Mouse (Mus musculus) MEL (cell line): ENCODE results near the gene Sv2b. TPM values are rescaled to one million over a fixed set of nuclear protein-coding genes. Genes with fewer than 3 reads are reported as not detected.

Experiments used
- DNase-seq: peaks from one replicate; pipeline ENCODE4 v3.0.0; 2011; ENCODE audit warnings: low read depth, low spot score
- H3K27ac ChIP-seq: 2 replicates; pipeline ENCODE4 v1.5.1; 2012; ENCODE audit warnings: low read depth, mild to moderate bottlenecking, control low read depth, low read length, moderate library complexity; ENCODE audit not compliant: control insufficient read depth
- H3K27me3 ChIP-seq, 2 experiments: fragments of 150-350 bp in 1 of 2; sonication (generic) in 1 of 2; 2 replicates each; pipeline ENCODE4 v1.6.1; 2012; ENCODE audit warnings: low read length in 2 of 2, mild to moderate bottlenecking in 2 of 2, improper control_type of control experiment in 1 of 2, moderate library complexity in 1 of 2; ENCODE audit not compliant: insufficient read depth in 2 of 2, control insufficient read depth in 1 of 2
- H3K36me3 ChIP-seq, 2 experiments: 2 replicates each; pipeline ENCODE4 v1.6.1; 2012 to 2014; ENCODE audit warnings: low read length in 2 of 2, improper control_type of control experiment in 1 of 2, inconsistent platforms in 1 of 2, mild to moderate bottlenecking in 1 of 2; ENCODE audit not compliant: insufficient read depth in 2 of 2, control insufficient read depth in 1 of 2
- H3K4me1 ChIP-seq, 2 experiments: fragments of 150-350 bp in 1 of 2; sonication (generic) in 1 of 2; 2 replicates each; pipeline ENCODE4 v1.6.1; 2012; ENCODE audit warnings: low read length in 2 of 2, improper control_type of control experiment in 1 of 2, mild to moderate bottlenecking in 1 of 2; ENCODE audit not compliant: insufficient read depth in 2 of 2, control insufficient read depth in 1 of 2
- H3K4me3 ChIP-seq, 2 experiments: fragments of 150-350 bp in 1 of 2; sonication (generic) in 1 of 2; 2 replicates each; pipeline ENCODE4 v1.5.1; 2012; ENCODE audit warnings: low read depth in 2 of 2, low read length in 2 of 2, mild to moderate bottlenecking in 2 of 2, moderate library complexity in 2 of 2, control low read depth in 1 of 2, improper control_type of control experiment in 1 of 2; ENCODE audit not compliant: control insufficient read depth in 1 of 2, insufficient read depth in 1 of 2
- H3K79me2 ChIP-seq: 2 replicates; pipeline ENCODE4 v1.6.1; 2012; ENCODE audit warnings: mild to moderate bottlenecking, low read length, moderate library complexity; ENCODE audit not compliant: control insufficient read depth, poor library complexity, insufficient read depth
- H3K9ac ChIP-seq: 2 replicates; pipeline ENCODE4 v1.6.1; 2012; ENCODE audit warnings: low read depth, mild to moderate bottlenecking, control low read depth, low read length, moderate library complexity; ENCODE audit not compliant: control insufficient read depth, poor library complexity, severe bottlenecking
- H3K9me3 ChIP-seq: fragments of 150-350 bp; sonication (generic); replicated peaks from 2 replicates; pipeline ENCODE4 v1.6.1; 2012; ENCODE audit warnings: mild to moderate bottlenecking, low read length, improper control_type of control experiment, moderate library complexity; ENCODE audit not compliant: insufficient read depth
- CHD1 ChIP-seq: IDR thresholded peaks from 2 replicates; pipeline ENCODE4 v1.6.1; 2012; ENCODE audit warnings: low read depth, mild to moderate bottlenecking, inconsistent platforms, low read length, improper control_type of control experiment
- CTCF ChIP-seq, 3 experiments: IDR thresholded peaks in 2 of 3; conservative IDR thresholded peaks in 1 of 3; 2 replicates each; pipeline ENCODE4 v1.5.1; 2011 to 2012; ENCODE audit warnings: low read length in 3 of 3, low read depth in 2 of 3, mild to moderate bottlenecking in 2 of 3, improper control_type of control experiment in 1 of 3, inconsistent platforms in 1 of 3, mixed read lengths in 1 of 3, moderate library complexity in 1 of 3; ENCODE audit not compliant: control insufficient read depth in 1 of 3, insufficient read depth in 1 of 3, poor library complexity in 1 of 3, severe bottlenecking in 1 of 3
- EP300 ChIP-seq, 2 experiments: IDR thresholded peaks; 2 replicates each; pipeline ENCODE4 v1.6.1; 2011; ENCODE audit warnings: improper control_type of control experiment in 2 of 2, low read length in 2 of 2, low read depth in 1 of 2, mild to moderate bottlenecking in 1 of 2
- GABPA ChIP-seq: IDR thresholded peaks from 2 replicates; pipeline ENCODE4 v1.6.1; 2012; ENCODE audit warnings: low read depth, mild to moderate bottlenecking, inconsistent platforms, low read length, improper control_type of control experiment, moderate library complexity
- JUND ChIP-seq: IDR thresholded peaks from 2 replicates; pipeline ENCODE4 v1.6.1; 2011; ENCODE audit warnings: low read depth, mild to moderate bottlenecking, improper control_type of control experiment, low read length
- MAX ChIP-seq: IDR thresholded peaks from 2 replicates; pipeline ENCODE4 v1.6.1; 2011; ENCODE audit warnings: low read length, improper control_type of control experiment
- MAZ ChIP-seq: IDR thresholded peaks from 2 replicates; pipeline ENCODE4 v1.6.1; 2012; ENCODE audit warnings: low read depth, mild to moderate bottlenecking, inconsistent platforms, low read length, improper control_type of control experiment
- MEF2A ChIP-seq: IDR thresholded peaks from 2 replicates; pipeline ENCODE4 v1.6.1; 2014; ENCODE audit warnings: low read depth, mild to moderate bottlenecking, inconsistent platforms, low read length, improper control_type of control experiment; ENCODE audit not compliant: poor library complexity, insufficient replicate concordance, severe bottlenecking; ENCODE audit errors: extremely low read depth
- MXI1 ChIP-seq: IDR thresholded peaks from 2 replicates; pipeline ENCODE4 v1.6.1; 2011; ENCODE audit warnings: mild to moderate bottlenecking, low read depth, low read length, improper control_type of control experiment
- MYB ChIP-seq: IDR thresholded peaks from 2 replicates; pipeline ENCODE4 v1.6.1; 2011; ENCODE audit warnings: mild to moderate bottlenecking, low read depth, low read length, improper control_type of control experiment
- MYC ChIP-seq: IDR thresholded peaks from 2 replicates; pipeline ENCODE4 v1.6.1; 2011; ENCODE audit warnings: low read depth, mild to moderate bottlenecking, low read length, improper control_type of control experiment, moderate library complexity
- NRF1 ChIP-seq: IDR thresholded peaks from 2 replicates; pipeline ENCODE4 v1.6.1; 2014; ENCODE audit warnings: low read depth, mild to moderate bottlenecking, inconsistent platforms, low read length, improper control_type of control experiment, moderate library complexity; ENCODE audit not compliant: poor library complexity, insufficient read depth, severe bottlenecking
- POLR2A ChIP-seq, 2 experiments: IDR thresholded peaks; 2 replicates each; pipeline ENCODE4 v1.6.1; 2011 to 2012; ENCODE audit warnings: low read length in 2 of 2, mild to moderate bottlenecking in 2 of 2, control low read depth in 1 of 2, improper control_type of control experiment in 1 of 2, low read depth in 1 of 2, moderate library complexity in 1 of 2; ENCODE audit not compliant: control insufficient read depth in 1 of 2, insufficient read depth in 1 of 2, poor library complexity in 1 of 2
- POLR2AphosphoS5 ChIP-seq: IDR thresholded peaks from 2 replicates; pipeline ENCODE4 v1.6.1; 2012; ENCODE audit warnings: low read depth, borderline replicate concordance, mild to moderate bottlenecking, inconsistent platforms, low read length, moderate library complexity, mixed read lengths
- RAD21 ChIP-seq: IDR thresholded peaks from 2 replicates; pipeline ENCODE4 v1.6.1; 2011; ENCODE audit warnings: mild to moderate bottlenecking, low read depth, low read length, improper control_type of control experiment
- SIN3A ChIP-seq: IDR thresholded peaks from 2 replicates; pipeline ENCODE4 v1.6.1; 2012; ENCODE audit warnings: low read length, improper control_type of control experiment, inconsistent platforms
- SMC3 ChIP-seq: IDR thresholded peaks from 2 replicates; pipeline ENCODE4 v1.6.1; 2011; ENCODE audit warnings: low read depth, low read length, improper control_type of control experiment
- TAL1 ChIP-seq: IDR thresholded peaks from 2 replicates; pipeline ENCODE4 v1.6.1; 2012; ENCODE audit warnings: mild to moderate bottlenecking, inconsistent platforms, low read length, moderate library complexity, mixed read lengths
- TCF12 ChIP-seq: IDR thresholded peaks from 2 replicates; pipeline ENCODE4 v1.6.1; 2014; ENCODE audit warnings: low read depth, mild to moderate bottlenecking, inconsistent platforms, low read length, improper control_type of control experiment, moderate library complexity
- USF1 ChIP-seq: IDR thresholded peaks from 2 replicates; pipeline ENCODE4 v1.6.1; 2014; ENCODE audit warnings: low read depth, mild to moderate bottlenecking, inconsistent platforms, low read length, improper control_type of control experiment, moderate library complexity
- USF2 ChIP-seq, 2 experiments: IDR thresholded peaks; 2 replicates each; pipeline ENCODE4 v1.6.1; 2011 to 2012; ENCODE audit warnings: improper control_type of control experiment in 2 of 2, low read length in 2 of 2, borderline replicate concordance in 1 of 2, inconsistent platforms in 1 of 2, low read depth in 1 of 2, mild to moderate bottlenecking in 1 of 2; ENCODE audit not compliant: insufficient read depth in 1 of 2
- ZC3H11A ChIP-seq: IDR thresholded peaks from 2 replicates; pipeline ENCODE4 v1.6.1; 2012; ENCODE audit warnings: low read depth, mild to moderate bottlenecking, inconsistent platforms, low read length, improper control_type of control experiment
- ZKSCAN1 ChIP-seq: IDR thresholded peaks from 2 replicates; pipeline ENCODE4 v1.6.1; 2012; ENCODE audit warnings: low read depth, mild to moderate bottlenecking, inconsistent platforms, low read length, improper control_type of control experiment, moderate library complexity
- ZMIZ1 ChIP-seq: IDR thresholded peaks from 2 replicates; pipeline ENCODE4 v1.6.1; 2012; ENCODE audit warnings: low read depth, mild to moderate bottlenecking, inconsistent platforms, low read length, improper control_type of control experiment, moderate library complexity
- ZNF384 ChIP-seq: IDR thresholded peaks from 2 replicates; pipeline ENCODE4 v1.6.1; 2012; ENCODE audit warnings: low read depth, mild to moderate bottlenecking, inconsistent platforms, low read length, improper control_type of control experiment
- polyA plus RNA-seq, 2 experiments: library from polyadenylated mRNA; stranded (reverse) in 1 of 2; unstranded in 1 of 2; fragments of >175 nt in 1 of 2; fragments of >200 nt in 1 of 2; gene quantifications; 2 replicates each; pipeline versions ENCODE4 v1.2.1 to v1.2.4; 2012; ENCODE audit warnings: low replicate concordance in 2 of 2, low read depth in 1 of 2; ENCODE audit not compliant: insufficient read length in 2 of 2, insufficient read depth in 1 of 2, missing spikeins in 1 of 2
- total RNA-seq: library from RNA; depleted of rRNA; stranded (reverse); fragments of 300-350 nt; gene quantifications from 2 replicates; pipeline ENCODE4 v1.2.3, GENCODE M21; 2012

Sv2b gene
- total and polyA plus RNA-seq, 3 experiments = not detected

- H3K27ac ChIP-seq = no peak overlapping the region
- H3K27me3 ChIP-seq = peaks cover 0 to 3% of the 10 kb centered on the region in 2 experiments; a peak in 1 of 4 replicates
- DNase-seq = peak; percentile 28
- H3K79me2 ChIP-seq = no peaks in the 10 kb centered on the region
- no peaks in the 10 kb centered on the region for H3K36me3 ChIP-seq
- TF ChIP-seq POLR2AphosphoS5 (no peak), MXI1 (no peak), SMC3 (peak; percentile 67), MYC (no peak), ZC3H11A (peak; percentile 17; the same call in 1 of the 2 replicates), MEF2A (no peak), ZNF384 (peak; percentile 63; the same call in 1 of the 2 replicates), ZKSCAN1 (no peak), CTCF (IDR thresholded peaks at IDR 0.05 in 2 of 3, conservative IDR thresholded peaks at IDR 0.05 in 1 of 3; ENCODE audit: control insufficient read depth in 1 of 3, insufficient read depth in 1 of 3, low read depth in 2 of 3, low read length in 3 of 3, poor library complexity in 1 of 3, severe bottlenecking in 1 of 3) (peak; percentile 45 to 60 (median 50)), ZMIZ1 (no peak), MYB (no peak), RAD21 (peak; percentile 54)
- H3K4me3 ChIP-seq = no peak overlapping the region
- no peaks in the 10 kb centered on the region for H3K4me1 ChIP-seq
- no peaks in the 10 kb centered on the region for H3K9me3 ChIP-seq
- H3K9ac ChIP-seq = no peak overlapping the region
Measured at GRCm38 (mm10) chr7:75107441-75107840, 201.6 kb downstream of the Sv2b start.

GRCm38 (mm10) chr7:75103900-75104299, 205.2 kb downstream of the Sv2b start:
- no peak for DNase-seq
- H3K27ac ChIP-seq = no peak overlapping the region
- no peaks in the 10 kb centered on the region for H3K79me2 ChIP-seq
- no peak overlapping the region for H3K9ac ChIP-seq
- no peak overlapping the region for H3K4me3 ChIP-seq
- no peaks in the 10 kb centered on the region for H3K9me3 ChIP-seq
- H3K27me3 ChIP-seq = no peaks in the 10 kb centered on the region; a peak in 1 of 4 replicates
- H3K36me3 ChIP-seq = no peaks in the 10 kb centered on the region
- TF ChIP-seq TAL1 (no peak), GABPA (no peak), ZMIZ1 (no peak), MEF2A (no peak), MXI1 (no peak), NRF1 (no peak), USF2 (IDR thresholded peaks at IDR 0.05; ENCODE audit: borderline replicate concordance in 1 of 2, insufficient read depth in 1 of 2, low read depth in 1 of 2, low read length in 2 of 2) (no peak), TCF12 (no peak), MAX (no peak), USF1 (no peak), ZC3H11A (no peak), SIN3A (no peak), CHD1 (no peak), CTCF (IDR thresholded peaks at IDR 0.05 in 2 of 3, conservative IDR thresholded peaks at IDR 0.05 in 1 of 3; ENCODE audit: control insufficient read depth in 1 of 3, insufficient read depth in 1 of 3, low read depth in 2 of 3, low read length in 3 of 3, poor library complexity in 1 of 3, severe bottlenecking in 1 of 3) (no peak), JUND (no peak), POLR2A (IDR thresholded peaks at IDR 0.05; ENCODE audit: control insufficient read depth in 1 of 2, insufficient read depth in 1 of 2, low read depth in 1 of 2, low read length in 2 of 2, poor library complexity in 1 of 2) (no peak), EP300 (IDR thresholded peaks at IDR 0.05; ENCODE audit: low read depth in 1 of 2, low read length in 2 of 2) (no peak), MAZ (no peak), MYB (no peak), SMC3 (no peak)
- H3K4me1 ChIP-seq = no peaks in the 10 kb centered on the region
